Mouse (Mus musculus): ENCODE data around the gene Pigq.

Gene Pigq

DNA sequence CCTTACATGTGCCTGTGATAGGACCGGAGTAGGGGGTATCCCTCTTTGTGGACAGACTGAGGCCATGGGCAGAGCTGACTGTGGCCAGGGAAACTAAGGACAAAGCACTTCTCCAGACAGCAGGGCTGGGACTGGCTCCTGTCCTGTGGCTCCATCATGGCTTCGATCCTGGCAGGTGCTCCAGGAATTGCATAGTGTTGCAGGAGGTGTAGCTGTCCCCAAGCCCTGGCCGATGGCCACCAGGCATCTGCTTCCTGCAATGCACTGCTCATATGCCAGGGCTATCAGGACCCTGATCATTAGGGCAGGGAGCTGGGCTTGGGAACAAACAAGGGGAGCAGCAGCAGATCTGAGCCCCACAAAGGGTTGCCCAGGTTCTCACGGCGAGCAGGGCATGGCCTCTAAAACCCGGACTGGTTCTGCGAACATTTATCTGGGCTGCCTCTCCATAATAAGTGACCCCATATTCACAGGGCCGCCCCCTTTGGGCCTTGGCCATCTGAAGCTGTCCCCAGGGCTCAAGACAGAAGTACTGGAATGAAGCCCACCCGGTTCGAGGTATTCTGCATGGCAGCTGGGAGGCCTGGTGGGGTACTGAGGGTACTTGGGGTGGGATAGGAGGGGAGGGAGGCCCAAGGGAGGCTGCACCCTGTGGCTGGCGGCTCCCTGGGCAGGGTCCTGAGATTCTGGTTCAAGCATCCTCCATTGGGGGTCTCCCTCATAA lies 14.2 kb upstream of the Pigq start:
- in situ Hi-C loops (cut with MboI, MseI): no loop called here

DNA sequence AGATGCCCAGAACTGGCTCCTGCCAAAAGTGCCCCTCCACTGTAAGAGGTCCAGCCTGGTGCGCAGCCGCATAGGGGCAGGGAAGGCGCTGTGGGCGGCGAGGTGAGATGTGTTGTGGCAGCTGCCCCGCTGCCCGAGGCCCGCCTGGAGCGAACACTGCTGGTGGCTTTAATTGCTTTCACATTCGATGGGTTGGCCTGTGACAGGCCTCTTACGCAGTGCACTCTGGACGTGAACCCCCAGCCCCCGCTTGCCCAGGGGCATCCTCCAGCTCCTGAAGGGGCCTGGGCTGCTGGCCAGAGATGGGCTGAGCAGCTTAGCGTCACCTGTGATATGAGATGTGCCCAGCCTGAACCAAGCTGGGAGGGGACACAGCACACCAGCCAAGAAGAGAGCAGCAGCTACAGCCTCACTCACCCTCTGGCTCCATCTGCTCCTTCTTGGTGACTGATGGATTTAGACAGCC lies 12.9 kb upstream of the Pigq start:
- in situ Hi-C loops (cut with MboI, MseI): no loop called here

DNA sequence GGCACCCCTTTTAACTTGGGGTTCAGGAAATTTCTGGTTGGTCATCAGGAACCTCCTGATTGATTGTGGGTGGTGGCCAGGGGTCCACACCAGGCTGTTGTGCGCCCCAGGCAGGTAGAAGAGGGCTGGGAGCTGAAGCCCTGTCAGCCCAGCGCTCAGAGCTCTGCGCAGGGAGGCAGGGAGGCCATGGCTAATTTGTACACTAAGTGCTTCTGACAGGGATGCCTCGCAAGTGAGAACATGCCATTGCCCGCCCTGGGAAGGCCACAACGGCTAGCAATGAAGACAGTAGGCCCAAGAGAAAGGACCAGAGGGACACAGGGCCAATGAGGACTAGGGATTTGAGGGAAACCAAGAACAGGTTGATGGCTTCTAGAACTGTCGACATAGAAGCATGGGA lies 11.9 kb upstream of the Pigq start:
- in situ Hi-C loops (cut with MboI, MseI): no loop called here

DNA sequence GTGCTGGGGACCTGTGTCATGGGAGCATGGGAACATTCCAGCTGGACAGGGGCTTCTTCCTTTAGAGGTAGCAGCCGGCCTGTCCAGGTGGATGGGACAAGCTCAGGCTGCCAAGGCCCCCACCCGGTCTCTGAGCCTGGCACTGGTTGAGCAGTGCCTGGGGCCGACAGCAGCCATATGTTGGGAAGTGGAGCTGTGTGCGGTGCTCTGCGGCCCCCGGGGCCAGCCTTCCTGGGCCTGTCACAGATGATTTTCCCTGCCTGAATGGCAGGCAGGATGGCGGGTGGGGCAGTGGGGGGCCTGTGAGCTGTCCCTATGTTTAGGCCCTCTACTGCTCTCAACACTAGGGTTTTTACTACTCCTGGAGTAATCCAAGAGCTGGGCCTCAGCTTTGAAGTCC lies 11.5 kb upstream of the Pigq start:
- in situ Hi-C loops (cut with MboI, MseI): no loop called here

DNA sequence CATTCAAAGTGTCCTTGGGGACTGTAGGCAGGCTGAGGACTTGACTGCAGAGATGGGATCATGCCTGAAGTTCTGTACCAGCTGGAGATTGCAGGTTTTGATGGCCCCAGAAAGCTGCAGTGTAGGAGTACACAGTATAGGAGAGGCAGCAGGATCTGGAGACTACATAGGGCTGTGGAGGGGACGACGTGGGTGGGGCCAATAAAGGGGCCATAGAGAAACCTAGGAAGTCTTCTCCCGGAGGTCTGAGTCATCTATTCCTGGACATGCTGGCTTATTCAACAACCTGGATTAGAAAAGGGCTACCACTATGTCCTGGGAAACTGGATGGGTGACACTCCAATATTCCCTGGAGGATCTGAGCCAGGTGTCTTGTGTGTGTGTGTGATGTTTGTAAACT lies 11.0 kb upstream of the Pigq start:
- in situ Hi-C loops (cut with MboI, MseI): no loop called here

DNA sequence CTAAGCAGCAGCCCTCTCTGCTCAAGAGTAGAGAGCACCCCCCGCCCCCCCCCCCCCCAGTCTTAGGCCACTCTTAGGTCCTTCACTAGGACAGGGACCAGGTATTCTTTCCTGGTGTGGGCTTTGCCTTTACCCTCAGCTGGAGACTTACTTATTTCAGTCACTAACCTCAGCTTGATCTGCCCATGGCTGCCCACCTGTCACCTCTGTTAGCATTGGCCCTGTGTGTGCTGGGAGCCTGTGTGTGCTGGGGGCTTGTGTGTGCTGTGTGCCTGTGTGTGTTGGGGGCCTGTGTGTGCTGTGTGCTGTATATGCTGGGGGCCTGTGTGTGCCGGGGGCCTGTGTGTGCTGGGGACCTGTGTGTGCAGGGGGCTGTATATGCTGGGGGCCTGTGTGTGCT lies 9.9 kb upstream of the Pigq start:
- in situ Hi-C loops (cut with MboI, MseI): no loop called here

DNA sequence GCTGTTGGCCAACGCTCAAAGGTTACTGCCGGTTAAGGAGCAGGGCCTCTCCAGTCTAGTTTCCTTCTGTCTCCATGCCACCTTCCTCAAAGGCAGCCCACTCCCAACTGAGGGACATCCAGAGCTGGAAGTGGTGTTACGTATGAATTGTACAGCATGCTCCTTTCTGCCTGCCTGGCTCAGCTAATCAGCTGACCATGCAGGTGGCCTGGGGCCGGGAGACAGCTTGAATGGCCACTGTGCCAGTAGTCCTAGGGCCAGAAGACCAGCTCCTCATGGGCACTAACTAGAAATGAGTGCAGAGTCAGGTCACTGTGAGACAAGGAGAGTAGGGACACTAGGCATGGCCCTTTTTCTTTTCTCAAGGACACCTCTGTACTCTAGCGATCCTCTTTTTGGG lies 8.4 kb upstream of the Pigq start:
- in situ Hi-C loops (cut with MboI, MseI): no loop called here

DNA sequence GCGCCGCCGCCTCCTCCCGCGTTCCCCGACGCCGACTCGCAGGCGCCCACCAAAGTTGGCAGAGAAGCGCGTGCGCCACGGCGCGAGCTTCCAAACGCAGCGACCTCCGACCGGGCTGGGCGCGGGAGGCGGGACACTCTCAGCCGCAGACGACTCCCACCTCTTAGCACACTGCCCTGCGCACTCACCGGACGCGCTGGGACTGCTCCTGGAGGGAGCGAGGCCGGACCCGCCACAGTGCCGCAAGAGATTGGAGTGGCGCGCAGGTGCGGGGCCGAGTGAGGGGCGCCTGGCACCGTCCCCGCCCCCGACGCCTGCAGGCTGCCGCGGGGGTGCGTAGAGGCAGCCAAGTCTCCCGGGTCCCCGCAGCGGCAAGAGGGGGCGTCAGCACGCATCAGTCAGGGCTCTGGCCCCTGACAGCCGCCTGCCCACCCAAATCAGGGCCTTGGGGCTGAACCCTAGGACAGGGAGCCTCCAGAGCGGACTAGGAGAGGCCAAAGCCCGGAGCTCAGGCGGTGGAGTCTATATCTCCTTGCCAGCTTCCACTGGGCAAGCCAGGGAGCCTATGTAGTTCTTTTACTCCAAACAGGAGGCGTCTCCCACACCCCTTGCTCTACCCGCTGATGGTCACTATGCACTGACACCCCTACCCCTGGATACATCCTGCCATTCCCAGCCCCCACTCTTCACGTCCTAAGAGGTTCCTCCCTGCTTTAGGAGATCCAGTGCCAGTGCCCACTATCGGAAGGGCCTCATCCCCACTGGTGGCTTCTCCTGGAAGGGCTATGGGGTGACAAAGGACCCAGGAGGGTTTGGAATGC lies 7.3 kb upstream of the Pigq start, which contains the start of gene A930017K11Rik:
TSS of gene A930017K11Rik (minus strand) at position 763 of the 821 bp plus-strand sequence.
- in situ Hi-C loops (cut with MboI, MseI): no loop called here

DNA sequence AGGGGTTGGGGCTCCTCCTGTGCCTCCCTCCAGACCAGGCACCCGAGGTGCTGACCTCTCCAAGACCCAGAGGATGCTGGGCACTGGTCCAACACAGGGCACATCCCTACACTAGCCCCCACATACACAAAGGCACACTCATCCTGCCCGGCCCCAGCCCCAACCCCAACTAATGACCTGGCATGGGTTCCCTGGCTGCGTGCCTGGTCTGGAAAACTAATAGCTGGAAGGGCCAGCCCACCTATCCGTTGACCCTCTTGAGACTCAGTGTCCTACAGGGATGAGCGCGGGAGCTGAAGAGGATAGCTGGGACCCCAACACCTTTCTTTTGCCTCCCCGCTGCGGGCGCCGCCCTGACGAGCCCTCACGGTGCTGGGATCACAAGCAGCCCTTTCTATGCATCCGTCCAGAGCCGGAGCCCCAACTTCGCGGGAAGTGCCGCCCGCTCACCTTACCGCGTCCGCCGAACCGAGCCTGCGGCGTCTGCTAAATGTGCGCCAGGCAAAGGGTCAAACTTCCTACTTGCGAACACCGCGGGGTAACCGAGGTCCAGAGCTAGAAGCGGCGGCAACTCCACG lies 6.6 kb upstream of the Pigq start:
- in situ Hi-C loops (cut with MboI, MseI): no loop called here

DNA sequence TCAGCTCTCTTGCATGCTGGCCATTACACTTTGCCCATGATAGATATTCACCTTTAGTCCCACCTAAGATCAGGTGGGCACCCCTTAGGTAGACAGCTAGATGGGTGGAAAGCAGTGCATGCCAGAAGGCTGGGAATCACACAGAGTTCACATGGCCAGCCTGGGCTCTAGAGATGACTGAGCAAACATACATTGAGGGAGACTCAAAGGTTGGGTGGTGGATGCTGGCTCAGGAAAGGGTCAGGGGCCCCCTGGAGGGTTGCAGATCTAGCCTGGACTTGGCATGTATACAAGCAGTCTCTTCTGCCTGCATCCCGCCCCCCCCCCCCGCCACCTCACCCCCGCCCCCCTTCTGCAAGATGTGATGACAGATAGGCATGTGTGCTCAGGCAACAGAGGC lies 6.0 kb upstream of the Pigq start:
- in situ Hi-C loops (cut with MboI, MseI): no loop called here

DNA sequence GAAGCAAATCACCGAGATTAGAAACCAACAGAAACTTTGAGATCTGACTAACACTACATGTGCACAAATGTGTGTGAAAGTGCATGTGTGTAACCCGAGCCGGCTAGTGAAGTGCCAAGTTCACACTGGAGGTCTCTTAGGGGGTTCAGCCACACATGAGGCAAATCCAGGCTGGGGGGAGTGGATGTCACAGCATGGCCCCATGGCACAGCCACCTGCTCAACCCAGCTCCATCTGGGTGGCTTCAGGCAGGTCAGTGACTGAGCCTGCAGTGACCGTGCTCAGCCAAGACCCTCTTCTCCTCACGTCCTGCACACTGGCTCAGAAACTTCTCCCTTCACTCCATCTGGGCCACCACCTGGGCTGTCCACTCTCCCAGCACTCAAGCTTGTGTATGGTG lies 5.2 kb upstream of the Pigq start:
- in situ Hi-C loops (cut with MboI, MseI): no loop called here

DNA sequence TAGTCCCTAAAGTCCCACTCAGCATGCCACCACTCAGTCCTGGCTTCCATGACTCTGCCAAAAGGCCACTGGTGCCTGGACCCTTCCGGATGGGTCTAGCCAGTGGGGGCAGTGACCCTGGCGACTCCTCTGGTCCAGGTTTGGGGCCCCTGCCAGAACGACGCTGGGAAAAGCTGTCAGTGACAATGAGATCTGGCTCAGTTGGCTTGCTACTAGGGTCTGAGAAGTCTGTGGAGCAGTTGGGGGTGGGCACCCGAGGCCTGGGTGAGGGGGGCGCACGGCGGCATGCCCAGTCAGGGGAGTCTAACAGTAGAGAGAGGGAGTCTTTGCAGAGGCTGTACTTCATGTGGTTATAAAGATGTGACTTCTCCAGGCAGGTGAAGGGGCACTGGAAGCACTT lies 3.3 kb upstream of the Pigq start:
- in situ Hi-C loops (cut with MboI, MseI): no loop called here

DNA sequence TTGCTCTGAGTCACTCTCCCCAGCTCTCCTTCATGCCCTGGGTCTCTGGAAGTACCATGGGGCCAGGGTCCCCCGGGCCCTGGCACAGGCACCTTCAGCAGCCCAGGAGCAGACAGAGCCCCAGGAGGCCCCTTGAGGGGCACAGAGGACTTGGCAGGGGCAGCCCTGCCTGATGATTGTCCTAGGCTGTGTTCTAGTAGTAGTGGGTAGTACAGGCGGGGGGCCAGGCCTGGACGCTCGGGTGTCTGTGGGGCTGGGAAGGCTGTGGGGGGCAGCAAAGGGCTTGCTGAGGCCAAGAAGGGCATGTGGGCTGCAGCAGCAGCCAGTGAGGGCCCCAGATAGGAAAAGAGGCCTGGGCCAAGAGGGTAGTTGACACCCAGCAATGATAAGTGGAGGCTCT lies 2.8 kb upstream of the Pigq start:
- in situ Hi-C loops (cut with MboI, MseI): no loop called here

DNA sequence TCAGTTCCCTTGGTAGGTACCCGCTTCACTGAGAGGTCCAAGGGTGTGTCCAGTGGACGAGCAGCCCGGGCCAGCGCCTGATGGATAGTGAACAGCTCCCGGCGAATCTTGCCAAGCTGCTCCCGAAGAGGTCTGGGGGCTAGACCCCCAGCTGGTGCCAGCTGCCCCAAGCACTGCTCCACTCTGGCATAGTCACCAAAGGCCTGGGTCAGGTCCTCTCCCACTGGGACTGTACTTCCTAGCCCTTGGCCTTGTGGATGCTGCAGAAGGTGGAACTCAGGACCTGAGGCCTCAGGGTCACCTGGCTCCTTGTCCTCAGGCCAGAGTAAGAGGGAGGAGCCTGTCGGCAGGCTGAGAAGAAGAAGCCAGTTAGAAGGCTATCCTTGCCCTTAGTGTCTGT lies 2.2 kb upstream of the Pigq start:
- in situ Hi-C loops (cut with MboI, MseI): no loop called here

DNA sequence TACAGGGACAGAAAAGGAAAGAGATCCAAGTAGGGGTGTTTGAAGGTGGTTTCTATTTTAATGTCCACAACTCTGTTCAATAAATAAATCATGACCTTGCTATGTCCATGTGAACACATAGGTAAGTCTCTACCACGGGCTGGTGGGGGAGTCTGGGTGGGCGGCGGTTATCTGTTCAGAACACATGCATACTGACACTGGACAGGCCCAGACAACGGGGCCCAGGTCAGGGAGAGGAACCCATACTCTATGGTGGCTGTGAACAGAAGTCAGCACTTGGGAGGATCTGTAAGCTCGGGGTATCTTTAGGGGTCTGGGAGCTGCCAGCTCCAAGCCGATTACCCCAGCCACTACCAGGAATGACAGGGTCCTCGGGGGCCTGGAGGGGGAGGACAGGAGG lies 1.6 kb upstream of the Pigq start:
- in situ Hi-C loops (cut with MboI, MseI): no loop called here

DNA sequence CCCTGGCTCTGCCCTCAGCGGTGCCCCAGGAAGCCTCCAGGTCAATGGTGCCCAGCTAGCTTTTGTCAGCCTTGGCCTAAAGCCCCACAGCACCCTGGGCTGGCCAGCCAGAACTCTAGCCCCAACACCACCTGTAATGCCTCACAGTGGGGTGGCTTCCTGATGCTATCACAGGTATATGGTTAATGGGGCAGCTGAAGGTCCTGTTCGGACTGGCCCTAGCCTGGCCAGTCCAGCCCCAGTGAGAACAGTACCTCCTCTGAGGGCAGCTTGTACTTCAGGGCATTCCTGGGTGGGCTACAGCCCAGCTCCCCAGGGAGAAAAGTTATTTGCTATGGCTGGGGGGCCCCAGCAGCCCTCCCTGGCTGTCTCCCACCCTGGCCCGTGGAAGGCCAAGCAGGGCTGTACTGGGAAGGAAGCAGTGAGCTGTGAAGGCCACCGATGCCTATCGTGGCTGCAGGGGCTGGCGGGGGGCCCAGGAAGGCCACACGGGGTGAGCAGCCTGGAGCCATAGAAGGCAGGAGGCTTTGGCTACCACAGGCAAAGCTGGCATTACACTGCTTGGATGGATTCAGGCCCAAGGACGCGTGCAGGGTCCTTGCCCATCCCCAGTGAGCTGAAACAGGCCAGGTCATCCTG lies 900 bp upstream of the Pigq start:
- in situ Hi-C loops (cut with MboI, MseI): no loop called here

DNA sequence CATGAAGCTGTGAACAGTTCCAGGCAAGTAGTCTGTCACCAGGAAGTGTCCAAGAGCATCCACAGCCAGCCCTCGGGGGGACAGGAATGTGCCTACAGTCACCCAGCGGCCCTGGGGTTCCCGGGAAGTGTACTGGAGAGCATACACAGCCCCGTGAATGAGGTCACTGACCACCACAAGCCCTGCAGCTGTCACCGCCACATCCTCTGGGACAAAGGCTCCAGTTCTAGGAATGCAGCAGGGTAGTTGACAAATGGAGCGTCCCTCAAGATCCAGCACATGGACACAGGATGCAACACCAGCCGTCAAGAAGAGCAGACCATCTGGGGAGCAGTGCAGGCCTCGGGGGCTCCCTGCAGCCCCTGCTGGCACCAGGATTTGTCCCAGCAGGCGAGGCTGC lies 967 bp downstream of the Pigq start:
- in situ Hi-C loops (cut with MboI, MseI): no loop called here

DNA sequence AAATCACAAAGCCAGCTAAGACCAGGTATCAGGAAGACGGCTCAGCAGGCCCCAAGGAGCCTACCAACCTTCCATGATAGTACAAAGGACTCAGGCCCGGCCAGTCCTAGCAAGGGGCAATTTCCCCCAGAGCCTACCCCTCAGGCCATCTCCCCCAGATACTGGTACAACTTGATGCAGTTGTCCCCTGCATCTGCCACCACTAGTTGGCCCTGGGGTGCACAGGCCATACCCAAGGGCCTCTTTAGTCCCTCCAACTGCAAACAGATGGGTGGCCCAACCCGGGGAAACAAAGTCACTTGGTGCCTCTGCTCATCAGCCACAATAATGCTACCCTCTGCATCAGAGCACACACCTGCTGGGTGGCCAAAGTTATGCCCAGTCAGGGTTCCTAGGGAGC lies 1.5 kb downstream of the Pigq start:
- in situ Hi-C loops (cut with MboI, MseI): no loop called here

DNA sequence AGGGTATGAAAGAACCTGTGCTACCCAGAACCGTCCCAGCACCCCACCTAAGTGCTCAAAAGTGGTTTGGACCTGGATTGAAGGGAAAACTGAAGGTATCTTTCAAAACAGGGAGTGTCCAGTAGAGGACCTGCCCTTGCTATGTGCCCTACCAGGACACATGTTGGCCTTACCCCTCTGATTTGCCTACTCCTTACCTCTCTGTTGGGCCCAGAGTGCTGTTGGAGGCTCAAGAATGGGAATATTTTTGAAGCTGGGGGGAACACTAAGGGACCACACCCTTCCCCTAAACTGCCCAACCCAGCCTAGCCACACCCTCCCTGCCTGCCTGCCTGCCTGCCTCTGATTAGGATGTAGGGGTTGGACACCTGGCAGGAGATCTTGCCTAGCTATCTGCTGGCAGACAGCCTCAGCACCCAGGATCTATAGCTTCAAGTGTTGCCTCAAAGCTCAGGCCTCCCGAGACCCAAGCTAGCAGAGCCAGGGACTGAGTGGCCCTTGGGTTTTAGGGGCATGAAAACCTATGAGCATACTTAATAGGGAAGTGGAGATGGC lies 2.1 kb downstream of the Pigq start:
- in situ Hi-C loops (cut with MboI, MseI): no loop called here

DNA sequence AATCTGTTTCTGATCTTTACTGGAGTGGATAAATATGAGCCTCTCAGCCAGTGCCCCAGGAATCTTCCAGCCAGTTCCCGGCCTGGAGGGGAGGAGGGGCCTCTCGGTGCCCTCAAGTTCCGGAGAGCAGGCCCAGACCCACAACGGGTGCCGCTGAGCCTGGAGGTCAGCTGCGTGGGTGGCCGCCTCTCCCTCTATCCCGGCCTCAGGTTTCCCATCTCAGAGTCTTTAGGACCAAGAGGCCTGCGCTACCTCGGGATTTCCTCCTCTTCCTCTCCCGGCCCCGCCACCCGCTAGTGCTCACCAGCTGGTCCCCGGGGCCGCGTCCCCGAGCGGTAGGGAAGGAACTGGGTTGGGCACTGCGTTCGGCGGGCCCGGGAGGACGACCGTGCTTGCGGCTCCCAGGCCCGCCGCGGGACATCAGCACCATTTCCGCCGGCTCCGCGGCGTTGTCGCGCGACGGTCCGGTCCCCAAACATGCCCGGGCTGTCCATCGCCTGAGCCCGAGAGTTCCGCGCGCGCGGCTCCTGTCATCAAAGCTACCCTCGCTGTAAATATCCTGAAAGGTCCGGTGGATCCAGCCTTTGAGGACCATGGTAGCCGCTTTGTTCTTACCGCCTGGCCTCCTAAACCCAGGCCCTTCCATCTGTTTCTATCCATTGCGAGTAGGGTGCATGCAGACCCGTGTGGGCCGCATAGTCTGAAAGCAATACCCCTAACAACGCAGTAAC lies 3.1 kb downstream of the Pigq start:
- in situ Hi-C loops (cut with MboI, MseI): no loop called here

DNA sequence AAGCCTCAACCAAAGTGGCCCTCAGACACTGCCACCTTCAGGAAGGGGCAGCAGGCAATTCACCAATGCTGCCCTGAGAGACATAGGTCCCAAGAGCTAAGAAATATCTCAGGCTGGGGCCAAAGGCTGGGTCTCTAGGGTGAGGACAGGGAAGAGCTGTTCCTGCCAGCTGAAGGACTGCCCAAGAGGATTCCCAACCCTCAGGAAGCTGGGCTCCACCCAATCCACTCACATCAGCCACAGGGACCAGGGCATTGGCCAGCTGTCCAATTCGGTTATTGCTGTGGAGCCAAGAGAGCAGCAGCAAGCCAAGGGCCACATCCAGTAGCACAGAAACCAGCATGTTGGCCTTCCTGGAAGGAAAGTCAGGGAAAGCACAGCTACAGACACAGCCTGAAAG lies 10.2 kb downstream of the Pigq start:
- in situ Hi-C loops (cut with MboI, MseI): no loop called here

All from T-helper 2 cell (primary cell).